Comparison of ENCODE assay signal across 11 mouse cellular contexts in the genomic region with DNA sequence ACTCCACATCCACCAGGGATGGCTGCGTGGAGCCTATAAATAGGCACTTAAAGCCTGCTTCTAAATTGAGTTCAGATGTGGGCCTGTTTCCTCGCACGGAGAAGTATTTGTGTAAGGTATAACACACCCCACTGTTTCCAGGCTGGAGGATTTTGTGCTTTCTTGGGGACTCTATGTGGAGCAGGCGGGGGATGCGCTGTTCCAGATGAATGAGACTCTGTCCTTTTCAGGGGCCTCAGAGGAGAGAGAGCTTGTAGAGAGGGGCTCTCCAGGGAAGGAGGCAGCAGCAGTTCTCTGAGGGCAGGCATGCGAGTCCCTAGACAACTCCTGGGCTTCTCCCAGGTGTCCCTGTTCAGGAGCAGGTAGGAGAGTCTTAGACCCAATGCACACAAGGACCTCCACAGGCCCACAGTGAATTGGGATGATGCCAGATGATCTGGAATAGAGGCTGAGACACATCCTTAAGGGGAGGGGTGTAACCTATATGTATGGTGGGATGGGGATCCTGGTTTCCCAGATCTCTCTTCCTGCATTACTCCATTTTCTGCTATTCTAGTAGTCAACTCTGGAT.
DNase-seq lines count a peak whose midpoint lies in the region; ATAC-seq lines count a peak whose summit lies in the region.
"Had no signal": no experiment of that assay in that cellular context is flagged by ENCODE, and none has a peak within 500 bp of the region (broad histone marks: within the 10 kb centered on the region; RNA-seq: fewer than 3 reads in every experiment).

No protein-coding gene starts in this region.

- no peaks in the 10 kb centered on the region for H3K9me3 ChIP-seq in forebrain, embryonic 10.5 days
- no peaks in the 10 kb centered on the region for H3K9me3 ChIP-seq in forebrain, embryonic 11.5 days (ENCODE audit: control insufficient read depth, low read length)
- no peaks in the 10 kb centered on the region for H3K9me3 ChIP-seq in embryonic facial prominence, embryonic 13.5 days
- no peaks in the 10 kb centered on the region for H3K9me3 ChIP-seq in midbrain, embryonic 13.5 days
- no peaks in the 10 kb centered on the region for H3K9me3 ChIP-seq in intestine, embryonic 15.5 days

- WGBS in forebrain, embryonic 10.5 days = 63% methylated on average over 6 of the region's 6 CpGs
- 61% methylated on average over 6 of the region's 6 CpGs for WGBS in forebrain, embryonic 11.5 days
- WGBS in embryonic facial prominence, embryonic 13.5 days = 34% methylated on average over 6 of the region's 6 CpGs
- 43% methylated on average over 6 of the region's 6 CpGs for WGBS in midbrain, embryonic 13.5 days
- 67% methylated on average over 6 of the region's 6 CpGs for WGBS in intestine, embryonic 15.5 days

- no peak overlapping the region for H3K4me2 ChIP-seq in forebrain, embryonic 11.5 days (ENCODE audit: low read depth, low read length, severe bottlenecking)
- H3K4me2 ChIP-seq in embryonic facial prominence, embryonic 13.5 days = peak overlapping the region; percentile 18; the same call in 1 of the 2 replicates
- no peak overlapping the region for H3K4me2 ChIP-seq in midbrain, embryonic 13.5 days (replicated peaks)
- H3K4me2 ChIP-seq in intestine, embryonic 15.5 days (replicated peaks) = no peak overlapping the region
- H3K4me2 ChIP-seq: lung, embryonic 14.5 days had no signal

- no peak overlapping the region for H3K9ac ChIP-seq in forebrain, embryonic 11.5 days (ENCODE audit: low read length)
- 0 out of 2 replicates have a peak overlapping the region, but pooled peaks have one; percentile 49 for H3K9ac ChIP-seq in embryonic facial prominence, embryonic 13.5 days
- H3K9ac ChIP-seq in midbrain, embryonic 13.5 days (replicated peaks) = no peak overlapping the region; the same call in 1 of the 2 replicates
- no peak overlapping the region for H3K9ac ChIP-seq in intestine, embryonic 15.5 days
- H3K9ac ChIP-seq: lung, embryonic 14.5 days had no signal

- H3K4me3 ChIP-seq in forebrain, embryonic 10.5 days = no peak overlapping the region
- H3K4me3 ChIP-seq in forebrain, embryonic 11.5 days (ENCODE audit: low read depth, low read length) = no peak overlapping the region
- no peak overlapping the region for H3K4me3 ChIP-seq in embryonic facial prominence, embryonic 13.5 days
- no peak overlapping the region for H3K4me3 ChIP-seq in midbrain, embryonic 13.5 days (replicated peaks)
- H3K4me3 ChIP-seq in intestine, embryonic 15.5 days (replicated peaks) = no peak overlapping the region

- no peak for ATAC-seq in forebrain, embryonic 11.5 days (replicated peaks; ENCODE audit: low FRiP score)
- no peak for ATAC-seq in embryonic facial prominence, embryonic 13.5 days (ENCODE audit: insufficient number of reproducible peaks, insufficient read depth, low FRiP score, low TSS enrichment, low read depth)
- no peak for ATAC-seq in midbrain, embryonic 13.5 days
- no peak for ATAC-seq in erythroid progenitor cell, adult 5-6 weeks (replicated peaks; ENCODE audit: low FRiP score, poor library complexity, severe bottlenecking)
- ATAC-seq in intestine, embryonic 15.5 days = no peak

- H3K27ac ChIP-seq in forebrain, embryonic 10.5 days = peak overlapping the region; percentile 35; the same call in 1 of the 2 replicates
- no peak overlapping the region for H3K27ac ChIP-seq in forebrain, embryonic 11.5 days (ENCODE audit: low read depth, low read length)
- peak overlapping the region; percentile 80 for H3K27ac ChIP-seq in embryonic facial prominence, embryonic 13.5 days
- H3K27ac ChIP-seq in midbrain, embryonic 13.5 days = peak overlapping the region; percentile 64
- no peak overlapping the region for H3K27ac ChIP-seq in intestine, embryonic 15.5 days

- H3K36me3 ChIP-seq in forebrain, embryonic 10.5 days (replicated peaks) = peaks cover 4% of the 10 kb centered on the region; the same call in 1 of the 2 replicates
- H3K36me3 ChIP-seq in forebrain, embryonic 11.5 days (ENCODE audit: control insufficient read depth, insufficient read depth, low read length) = no peaks in the 10 kb centered on the region
- no peaks in the 10 kb centered on the region for H3K36me3 ChIP-seq in embryonic facial prominence, embryonic 13.5 days
- peaks cover 5% of the 10 kb centered on the region; the same call in 1 of the 2 replicates for H3K36me3 ChIP-seq in midbrain, embryonic 13.5 days
- no peaks in the 10 kb centered on the region for H3K36me3 ChIP-seq in intestine, embryonic 15.5 days

- DNase-seq in forebrain, embryonic 10.5 days (ENCODE audit: extremely low spot score, low spot score) = no peak
- DNase-seq in forebrain, embryonic 11.5 days (ENCODE audit: low spot score) = no peak
- peak; percentile 48 to 63 for DNase-seq in left cerebral cortex, adult 18-20 months (ENCODE audit: low spot score in 2 of 2)
- DNase-seq in heart, adult 8-10 months (ENCODE audit: low spot score) = no peak
- DNase-seq: heart, postnatal 14 days; lung, embryonic 14.5 days; thymus, postnatal 14 days had no signal

- H3K27me3 ChIP-seq in forebrain, embryonic 10.5 days (ENCODE audit: poor library complexity, severe bottlenecking) = peaks cover 13% of the 10 kb centered on the region; the same call in 1 of the 2 replicates
- no peaks in the 10 kb centered on the region for H3K27me3 ChIP-seq in forebrain, embryonic 11.5 days (ENCODE audit: control insufficient read depth, insufficient read depth, low read length)
- H3K27me3 ChIP-seq in embryonic facial prominence, embryonic 13.5 days = no peaks in the 10 kb centered on the region
- no peaks in the 10 kb centered on the region for H3K27me3 ChIP-seq in midbrain, embryonic 13.5 days
- H3K27me3 ChIP-seq in intestine, embryonic 15.5 days (replicated peaks) = no peaks in the 10 kb centered on the region

- H3K4me1 ChIP-seq in forebrain, embryonic 10.5 days = peaks cover 48% of the 10 kb centered on the region
- peaks cover 14% of the 10 kb centered on the region; the same call in 1 of the 2 replicates for H3K4me1 ChIP-seq in forebrain, embryonic 11.5 days (replicated peaks; ENCODE audit: control insufficient read depth, insufficient read depth, low read length)
- peaks cover 26% of the 10 kb centered on the region for H3K4me1 ChIP-seq in embryonic facial prominence, embryonic 13.5 days
- peaks cover 66% of the 10 kb centered on the region for H3K4me1 ChIP-seq in midbrain, embryonic 13.5 days (replicated peaks)
- no peaks in the 10 kb centered on the region for H3K4me1 ChIP-seq in intestine, embryonic 15.5 days (replicated peaks)

Comparison
In these comparisons a context has a peak if more than half of its experiments do, and no peak if none do; other contexts are left out.
1. H3K27ac ChIP-seq: peak in forebrain, embryonic 10.5 days (single experiment), embryonic facial prominence, embryonic 13.5 days (single experiment) and midbrain, embryonic 13.5 days (single experiment); none in forebrain, embryonic 11.5 days (single experiment) and intestine, embryonic 15.5 days (single experiment).
2. DNase-seq: peak in left cerebral cortex, adult 18-20 months (2 of 2); none in forebrain, embryonic 10.5 days (single experiment), forebrain, embryonic 11.5 days (single experiment) and heart, adult 8-10 months (single experiment).